Mouse (Mus musculus): ENCODE data around the gene Prtn3.

The Prtn3 gene

GRCm38 (mm10) chr10:79928030-79928694 lies 53.9 kb downstream of the Prtn3 start:
- no peak for DNase-seq (ENCODE audit: low spot score)

GRCm38 (mm10) chr10:79928907-79929701 lies 54.8 kb downstream of the Prtn3 start:
- no peak for DNase-seq (ENCODE audit: low spot score)

GRCm38 (mm10) chr10:79929967-79930825 lies 55.9 kb downstream of the Prtn3 start:
- DNase-seq (ENCODE audit: low spot score) = no peak

GRCm38 (mm10) chr10:79930826-79931186 lies 56.5 kb downstream of the Prtn3 start:
- DNase-seq (ENCODE audit: low spot score) = no peak

GRCm38 (mm10) chr10:79931797-79932196 lies 57.5 kb downstream of the Prtn3 start:
- no peak for DNase-seq (ENCODE audit: low spot score)

GRCm38 (mm10) chr10:79932736-79933135 lies 58.5 kb downstream of the Prtn3 start:
- no peak for DNase-seq (ENCODE audit: low spot score)
